Mouse (Mus musculus): Measurements from ENCODE around the gene 1700011L22Rik. TPM values are rescaled to one million over a fixed set of nuclear protein-coding genes. Genes with fewer than 3 reads are reported as not detected.

1700011L22Rik gene
- polyA plus RNA-seq, 1 experiment from 2014 or later, result not detected

GRCm38 (mm10) chr8:79208181-79208580 lies 40.2 kb downstream of the 1700011L22Rik start:
- no peak for DNase-seq (ENCODE audit: low spot score)
- H3K27ac ChIP-seq (ENCODE audit: low read depth), result no peak overlapping the region
- H3K9ac ChIP-seq (ENCODE audit: low read length), result no peak overlapping the region

GRCm38 (mm10) chr8:79206895-79207294 lies 41.5 kb downstream of the 1700011L22Rik start:
- no peaks in the 10 kb centered on the region for H3K27me3 ChIP-seq (replicated peaks; ENCODE audit: control insufficient read depth, insufficient read depth, low read length)
- no peak overlapping the region for H3K27ac ChIP-seq (ENCODE audit: low read depth)
- no peaks in the 10 kb centered on the region for H3K36me3 ChIP-seq (ENCODE audit: control insufficient read depth, insufficient read depth, low read length)
- H3K9me3 ChIP-seq (ENCODE audit: control insufficient read depth, low read length), result no peaks in the 10 kb centered on the region
- no peak overlapping the region for H3K4me2 ChIP-seq (ENCODE audit: low read length)
- 68% methylated on average over 4 of the region's 4 CpGs for WGBS
- H3K9ac ChIP-seq (ENCODE audit: low read length), result no peak overlapping the region
- no peak overlapping the region for H3K4me3 ChIP-seq (ENCODE audit: low read depth, low read length)
- no peak for DNase-seq (ENCODE audit: low spot score)
- no peak for ATAC-seq (replicated peaks; ENCODE audit: low FRiP score, low TSS enrichment, low read depth)
- peaks cover 24% of the 10 kb centered on the region for H3K4me1 ChIP-seq (replicated peaks; ENCODE audit: control insufficient read depth, insufficient read depth, low read length)

More at GRCm38 (mm10) chr8:79208181-79208580, 40.2 kb downstream of the 1700011L22Rik start:
- Histone ChIP-seq H3K4me2 (ENCODE audit: low read length) (no peak overlapping the region), H3K27me3 (replicated peaks; ENCODE audit: control insufficient read depth, insufficient read depth, low read length) (no peaks in the 10 kb centered on the region), H3K36me3 (ENCODE audit: control insufficient read depth, insufficient read depth, low read length) (no peaks in the 10 kb centered on the region), H3K4me1 (replicated peaks; ENCODE audit: control insufficient read depth, insufficient read depth, low read length) (peaks cover 24% of the 10 kb centered on the region), H3K9me3 (ENCODE audit: control insufficient read depth, low read length) (no peaks in the 10 kb centered on the region), H3K4me3 (ENCODE audit: low read depth, low read length) (no peak overlapping the region)
- WGBS, result 47% methylated on average over 3 of the region's 3 CpGs
- ATAC-seq (replicated peaks; ENCODE audit: low FRiP score, low TSS enrichment, low read depth), result no peak

- ATAC-seq (replicated peaks; ENCODE audit: low FRiP score, low TSS enrichment, low read depth) (no peak), DNase-seq (ENCODE audit: low spot score) (no peak)
- H3K9ac ChIP-seq (ENCODE audit: low read length), result no peak overlapping the region
- no peaks in the 10 kb centered on the region for H3K9me3 ChIP-seq (ENCODE audit: control insufficient read depth, low read length)
- H3K4me3 ChIP-seq (ENCODE audit: low read depth, low read length), result no peak overlapping the region
- H3K4me1 ChIP-seq (replicated peaks; ENCODE audit: control insufficient read depth, insufficient read depth, low read length), result no peaks in the 10 kb centered on the region; the same call in 1 of the 2 replicates
- H3K27ac ChIP-seq (ENCODE audit: low read depth), result no peak overlapping the region
- H3K27me3 ChIP-seq (replicated peaks; ENCODE audit: control insufficient read depth, insufficient read depth, low read length), result no peaks in the 10 kb centered on the region
- no peaks in the 10 kb centered on the region for H3K36me3 ChIP-seq (ENCODE audit: control insufficient read depth, insufficient read depth, low read length)
- no peak overlapping the region for H3K4me2 ChIP-seq (ENCODE audit: low read length)
- WGBS, result 55% methylated on average over 11 of the region's 11 CpGs
Measured at GRCm38 (mm10) chr8:79201446-79202147, 46.8 kb downstream of the 1700011L22Rik start.

GRCm38 (mm10) chr8:79198675-79199074 lies 49.7 kb downstream of the 1700011L22Rik start:
- WGBS, result 78% methylated on average over 3 of the region's 3 CpGs
- Histone ChIP-seq H3K4me3 (ENCODE audit: low read depth, low read length) (no peak overlapping the region), H3K27ac (ENCODE audit: low read depth) (no peak overlapping the region), H3K36me3 (ENCODE audit: control insufficient read depth, insufficient read depth, low read length) (peaks cover 4% of the 10 kb centered on the region; the same call in 1 of the 2 replicates), H3K4me1 (replicated peaks; ENCODE audit: control insufficient read depth, insufficient read depth, low read length) (no peaks in the 10 kb centered on the region; the same call in 1 of the 2 replicates), H3K9ac (ENCODE audit: low read length) (no peak overlapping the region), H3K9me3 (ENCODE audit: control insufficient read depth, low read length) (no peaks in the 10 kb centered on the region), H3K27me3 (replicated peaks; ENCODE audit: control insufficient read depth, insufficient read depth, low read length) (no peaks in the 10 kb centered on the region), H3K4me2 (ENCODE audit: low read length) (no peak overlapping the region)
- no peak for DNase-seq (ENCODE audit: low spot score)
- ATAC-seq (replicated peaks; ENCODE audit: low FRiP score, low TSS enrichment, low read depth), result no peak

GRCm38 (mm10) chr8:79196481-79196880 lies 51.9 kb downstream of the 1700011L22Rik start:
- Histone ChIP-seq H3K4me1 (replicated peaks; ENCODE audit: control insufficient read depth, insufficient read depth, low read length) (no peaks in the 10 kb centered on the region), H3K4me2 (ENCODE audit: low read length) (no peak overlapping the region), H3K27ac (ENCODE audit: low read depth) (no peak overlapping the region), H3K36me3 (ENCODE audit: control insufficient read depth, insufficient read depth, low read length) (peaks cover 13% of the 10 kb centered on the region), H3K9me3 (ENCODE audit: control insufficient read depth, low read length) (no peaks in the 10 kb centered on the region), H3K9ac (ENCODE audit: low read length) (no peak overlapping the region), H3K4me3 (ENCODE audit: low read depth, low read length) (no peak overlapping the region), H3K27me3 (replicated peaks; ENCODE audit: control insufficient read depth, insufficient read depth, low read length) (no peaks in the 10 kb centered on the region)
- 80% methylated on average over 4 of the region's 4 CpGs for WGBS
- DNase-seq (ENCODE audit: low spot score) (no peak), ATAC-seq (replicated peaks; ENCODE audit: low FRiP score, low TSS enrichment, low read depth) (no peak)

- Histone ChIP-seq H3K36me3 (ENCODE audit: control insufficient read depth, insufficient read depth, low read length) (peaks cover 74% of the 10 kb centered on the region), H3K4me3 (ENCODE audit: low read depth, low read length) (no peak overlapping the region)
- no peak for ATAC-seq (replicated peaks; ENCODE audit: low FRiP score, low TSS enrichment, low read depth)
Measured at GRCm38 (mm10) chr8:79190071-79190470, 58.3 kb downstream of the 1700011L22Rik start.

GRCm38 (mm10) chr8:79185488-79185887 lies 62.9 kb downstream of the 1700011L22Rik start:
- Histone ChIP-seq H3K9ac (ENCODE audit: low read length) (no peak overlapping the region), H3K27ac (ENCODE audit: low read depth) (no peak overlapping the region), H3K9me3 (ENCODE audit: control insufficient read depth, low read length) (no peaks in the 10 kb centered on the region), H3K36me3 (ENCODE audit: control insufficient read depth, insufficient read depth, low read length) (peaks cover 91% of the 10 kb centered on the region), H3K27me3 (replicated peaks; ENCODE audit: control insufficient read depth, insufficient read depth, low read length) (no peaks in the 10 kb centered on the region), H3K4me3 (ENCODE audit: low read depth, low read length) (no peak overlapping the region), H3K4me1 (replicated peaks; ENCODE audit: control insufficient read depth, insufficient read depth, low read length) (no peaks in the 10 kb centered on the region), H3K4me2 (ENCODE audit: low read length) (no peak overlapping the region)
- WGBS, result 87% methylated on average over 7 of the region's 7 CpGs
- no peak for DNase-seq (ENCODE audit: low spot score)
- no peak for ATAC-seq (replicated peaks; ENCODE audit: low FRiP score, low TSS enrichment, low read depth)

More at GRCm38 (mm10) chr8:79190071-79190470, 58.3 kb downstream of the 1700011L22Rik start:
- Histone ChIP-seq H3K4me2 (ENCODE audit: low read length) (no peak overlapping the region), H3K9ac (ENCODE audit: low read length) (no peak overlapping the region), H3K27me3 (replicated peaks; ENCODE audit: control insufficient read depth, insufficient read depth, low read length) (no peaks in the 10 kb centered on the region), H3K27ac (ENCODE audit: low read depth) (no peak overlapping the region), H3K9me3 (ENCODE audit: control insufficient read depth, low read length) (no peaks in the 10 kb centered on the region), H3K4me1 (replicated peaks; ENCODE audit: control insufficient read depth, insufficient read depth, low read length) (no peaks in the 10 kb centered on the region)
- no peak for DNase-seq (ENCODE audit: low spot score)
- 96% methylated on average over 10 of the region's 10 CpGs for WGBS

GRCm38 (mm10) chr8:79179678-79180077 lies 68.7 kb downstream of the 1700011L22Rik start:
- no peak overlapping the region for H3K4me2 ChIP-seq (ENCODE audit: low read length)
- ATAC-seq (replicated peaks; ENCODE audit: low FRiP score, low TSS enrichment, low read depth), result no peak
- no peaks in the 10 kb centered on the region for H3K27me3 ChIP-seq (replicated peaks; ENCODE audit: control insufficient read depth, insufficient read depth, low read length)
- no peak overlapping the region for H3K4me3 ChIP-seq (ENCODE audit: low read depth, low read length)
- no peak for DNase-seq (ENCODE audit: low spot score)
- H3K4me1 ChIP-seq (replicated peaks; ENCODE audit: control insufficient read depth, insufficient read depth, low read length), result no peaks in the 10 kb centered on the region
- peaks cover 82% of the 10 kb centered on the region for H3K36me3 ChIP-seq (ENCODE audit: control insufficient read depth, insufficient read depth, low read length)
- WGBS, result 85% methylated on average over 6 of the region's 6 CpGs
- H3K27ac ChIP-seq (ENCODE audit: low read depth), result no peak overlapping the region
- H3K9ac ChIP-seq (ENCODE audit: low read length), result no peak overlapping the region
- no peaks in the 10 kb centered on the region for H3K9me3 ChIP-seq (ENCODE audit: control insufficient read depth, low read length)

GRCm38 (mm10) chr8:79175991-79176390 lies 72.4 kb downstream of the 1700011L22Rik start:
- 56% methylated on average over 4 of the region's 4 CpGs for whole genome bisulfite sequencing
- DNase-seq (ENCODE audit: low spot score) (no peak), ATAC-seq (replicated peaks; ENCODE audit: low FRiP score, low TSS enrichment, low read depth) (no peak)
- H3K4me3 ChIP-seq (ENCODE audit: low read depth, low read length), result no peak overlapping the region
- no peak overlapping the region for H3K4me2 ChIP-seq (ENCODE audit: low read length)
- no peaks in the 10 kb centered on the region for H3K27me3 ChIP-seq (replicated peaks; ENCODE audit: control insufficient read depth, insufficient read depth, low read length)
- peaks cover 49% of the 10 kb centered on the region for H3K36me3 ChIP-seq (ENCODE audit: control insufficient read depth, insufficient read depth, low read length)
- H3K9ac ChIP-seq (ENCODE audit: low read length), result no peak overlapping the region
- H3K9me3 ChIP-seq (ENCODE audit: control insufficient read depth, low read length), result no peaks in the 10 kb centered on the region
- H3K27ac ChIP-seq (ENCODE audit: low read depth), result no peak overlapping the region
- H3K4me1 ChIP-seq (replicated peaks; ENCODE audit: control insufficient read depth, insufficient read depth, low read length), result no peaks in the 10 kb centered on the region

Measured in intestine, embryonic 14.5 days (tissue).